Mouse (Mus musculus): Measurements from ENCODE around the gene Cxcl2. TPM values are rescaled to one million over a fixed set of nuclear protein-coding genes. Genes with fewer than 3 reads are reported as not detected.

Cxcl2 gene
- total RNA-seq, 1 experiment from 2014 or later, result not detected

- no peak for DNase-seq
Observed at GRCm38 (mm10) chr5:90894231-90894630, 9.4 kb upstream of the Cxcl2 start.

GRCm38 (mm10) chr5:90897429-90897828 is 6.2 kb upstream of the Cxcl2 start:
- no peak for DNase-seq

GRCm38 (mm10) chr5:90899308-90899707 is 4.4 kb upstream of the Cxcl2 start:
- DNase-seq, result no peak

- peak; percentile 62 for DNase-seq
Observed at GRCm38 (mm10) chr5:90900147-90900546, 3.5 kb upstream of the Cxcl2 start.

- no peak for DNase-seq
Observed at GRCm38 (mm10) chr5:90900688-90901087, 3.0 kb upstream of the Cxcl2 start.

- no peak for DNase-seq
Observed at GRCm38 (mm10) chr5:90902380-90903260, 1.1 kb upstream of the Cxcl2 start.

GRCm38 (mm10) chr5:90908983-90909382 is 5.3 kb downstream of the Cxcl2 start:
- DNase-seq, result peak; percentile 66

GRCm38 (mm10) chr5:90919495-90919894 is 15.8 kb downstream of the Cxcl2 start:
- no peak for DNase-seq

- DNase-seq, result no peak
Observed at GRCm38 (mm10) chr5:90922958-90923357, 19.3 kb downstream of the Cxcl2 start.

- no peak for DNase-seq
Observed at GRCm38 (mm10) chr5:90930546-90930945, 26.9 kb downstream of the Cxcl2 start.

- DNase-seq, result peak; percentile 89
Observed at GRCm38 (mm10) chr5:90930971-90931851, 27.5 kb downstream of the Cxcl2 start, which contains the start of gene Mthfd2l. Mthfd2l (plus strand) TSS chr5:90931117.

GRCm38 (mm10) chr5:90931911-90932310 is 28.2 kb downstream of the Cxcl2 start:
- no peak for DNase-seq

- no peak for DNase-seq
Observed at GRCm38 (mm10) chr5:90936706-90937105, 33.0 kb downstream of the Cxcl2 start.

- DNase-seq, result no peak
Observed at GRCm38 (mm10) chr5:90945453-90945852, 41.8 kb downstream of the Cxcl2 start.

GRCm38 (mm10) chr5:90949499-90949898 is 45.8 kb downstream of the Cxcl2 start:
- DNase-seq, result no peak

- DNase-seq, result no peak
Observed at GRCm38 (mm10) chr5:90951475-90951874, 47.8 kb downstream of the Cxcl2 start.

GRCm38 (mm10) chr5:90952731-90953481 is 49.2 kb downstream of the Cxcl2 start:
- DNase-seq, result no peak

Other genes with a start within 250 kb of the Cxcl2 start
- not detected in 2 replicates for gene Cxcl5, start 144.5 kb upstream of the Cxcl2 start, total RNA-seq (2021)
- gene Ppbp, start 135.4 kb upstream of the Cxcl2 start, total RNA-seq (2021), result 1.2 and 2.7 TPM in 2 replicates
- 7.6 and 8.4 TPM in 2 replicates for gene Pf4, start 131.4 kb upstream of the Cxcl2 start, total RNA-seq (2021)
- not detected in 2 replicates for gene Cxcl3, start 117.8 kb upstream of the Cxcl2 start, total RNA-seq (2021)
- gene Cxcl15, start 109.3 kb upstream of the Cxcl2 start, total RNA-seq (2021), result not detected in 2 replicates
- gene Cxcl1, start 12.6 kb upstream of the Cxcl2 start, total RNA-seq (2021), result 0.73 and 1.00 TPM in 2 replicates
- gene Mthfd2l, start 27.2 kb downstream of the Cxcl2 start, total RNA-seq (2021), result 12.4 and 18.7 TPM in 2 replicates
- not detected in 2 replicates for gene Epgn, start 123.6 kb downstream of the Cxcl2 start, total RNA-seq (2021)
- gene Ereg, start 170.8 kb downstream of the Cxcl2 start, total RNA-seq (2021), result not detected in 2 replicates
- not detected in 2 replicates for gene Areg, start 235.7 kb downstream of the Cxcl2 start, total RNA-seq (2021)